Comparison of ENCODE assay signal across 8 mouse cellular contexts in the genomic region with DNA sequence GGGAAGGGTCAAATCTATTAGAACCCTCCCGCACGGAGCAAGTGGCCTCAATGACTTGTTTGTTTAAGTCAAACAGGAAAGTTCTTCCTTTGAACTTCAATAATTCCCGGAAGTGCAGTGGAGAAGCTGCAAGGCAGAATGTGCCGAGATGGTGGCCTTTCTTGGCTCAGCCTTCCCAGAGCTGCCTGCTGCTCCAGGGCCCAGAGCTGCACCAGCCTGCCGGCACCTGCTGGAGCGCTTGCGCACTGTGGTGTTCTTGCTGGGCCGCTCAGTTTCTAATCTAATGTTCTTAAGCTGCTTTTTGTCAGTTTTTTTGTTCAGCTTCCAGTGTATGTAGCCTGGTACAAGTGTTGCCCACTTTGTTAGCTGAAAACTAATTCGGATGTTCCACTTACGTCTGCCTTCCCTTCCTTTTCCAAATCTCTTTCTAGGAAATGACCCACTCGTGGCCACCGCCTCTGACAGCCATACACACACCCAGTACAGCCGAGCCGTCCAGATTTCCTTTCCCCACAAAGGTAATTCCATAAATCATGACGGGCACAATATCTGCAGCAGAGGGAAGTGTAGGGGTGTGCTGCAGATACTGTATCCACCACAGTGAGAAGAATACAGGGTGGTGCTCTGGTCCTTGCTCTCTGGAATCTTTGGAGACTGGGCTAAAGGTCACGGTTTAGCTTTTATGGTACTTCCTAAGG.
A peak's percentile ranks its signal among the peaks of the same experiment; 100 is the strongest.
DNase-seq lines count a peak whose midpoint lies in the region; ATAC-seq and TF ChIP-seq lines count a peak whose summit lies in the region.

No protein-coding gene starts in this region.

- no peaks in the 10 kb centered on the region for H3K27me3 ChIP-seq in embryonic facial prominence, embryonic 11.5 days (ENCODE audit: control insufficient read depth, insufficient read depth, low read length)
- no peaks in the 10 kb centered on the region for H3K27me3 ChIP-seq in embryonic facial prominence, embryonic 10.5 days (replicated peaks; ENCODE audit: low read depth, poor library complexity, severe bottlenecking)
- no peaks in the 10 kb centered on the region for H3K27me3 ChIP-seq in kidney, postnatal 0 days (ENCODE audit: insufficient read depth, low read length)

- no peak overlapping the region for H3K4me3 ChIP-seq in embryonic facial prominence, embryonic 11.5 days (ENCODE audit: low read depth, low read length)
- H3K4me3 ChIP-seq in embryonic facial prominence, embryonic 10.5 days: no peak overlapping the region
- no peak overlapping the region for H3K4me3 ChIP-seq in layer of hippocampus, adult 2 months
- no peak overlapping the region for H3K4me3 ChIP-seq in kidney, postnatal 0 days (replicated peaks; ENCODE audit: low read depth, low read length)

- ATAC-seq in embryonic facial prominence, embryonic 11.5 days (replicated peaks; ENCODE audit: insufficient number of reproducible peaks, low FRiP score, low TSS enrichment, low read depth): no peak
- no peak for ATAC-seq in kidney, postnatal 0 days (replicated peaks; ENCODE audit: low FRiP score, low read depth)
- ATAC-seq in megakaryocyte-erythroid progenitor cell, adult 5-6 weeks (replicated peaks; ENCODE audit: low FRiP score, low TSS enrichment, poor library complexity, severe bottlenecking): peak; percentile 49

- DNase-seq in embryonic facial prominence, embryonic 11.5 days (ENCODE audit: low spot score): peak; percentile 7
- no peak for DNase-seq in embryonic facial prominence, embryonic 10.5 days (ENCODE audit: low spot score)
- DNase-seq in layer of hippocampus, adult 2 months (ENCODE audit: low spot score in 2 of 2): no peak
- no peak for DNase-seq in layer of hippocampus, adult 18-20 months (ENCODE audit: low spot score in 2 of 2)
- no peak for DNase-seq in kidney, postnatal 0 days (ENCODE audit: low spot score)
- DNase-seq in left cerebral cortex, postnatal 14 days (ENCODE audit: low spot score in 2 of 2): no peak
- no peak for DNase-seq in right cerebral cortex, postnatal 14 days

- no peak overlapping the region for H3K4me2 ChIP-seq in embryonic facial prominence, embryonic 11.5 days (ENCODE audit: low read depth, low read length)
- H3K4me2 ChIP-seq in kidney, postnatal 0 days (ENCODE audit: low read length): no peak overlapping the region

- no peaks in the 10 kb centered on the region for H3K9me3 ChIP-seq in embryonic facial prominence, embryonic 11.5 days (replicated peaks; ENCODE audit: control insufficient read depth, low read length)
- H3K9me3 ChIP-seq in embryonic facial prominence, embryonic 10.5 days: no peaks in the 10 kb centered on the region
- H3K9me3 ChIP-seq in kidney, postnatal 0 days (replicated peaks; ENCODE audit: low read length): no peaks in the 10 kb centered on the region

- peak; percentile 50 for TF ChIP-seq CTCF in layer of hippocampus, adult 2 months (conservative IDR thresholded peaks at IDR 0.05)
- TF ChIP-seq CTCF in kidney, postnatal 0 days (IDR thresholded peaks at IDR 0.05; ENCODE audit: low read depth): no peak

- no peak overlapping the region for H3K9ac ChIP-seq in embryonic facial prominence, embryonic 11.5 days (replicated peaks; ENCODE audit: low read length)
- no peak overlapping the region for H3K9ac ChIP-seq in kidney, postnatal 0 days (ENCODE audit: low read depth, low read length)

- H3K36me3 ChIP-seq in embryonic facial prominence, embryonic 11.5 days (replicated peaks; ENCODE audit: control insufficient read depth, insufficient read depth, low read depth, low read length): no peaks in the 10 kb centered on the region
- no peaks in the 10 kb centered on the region for H3K36me3 ChIP-seq in embryonic facial prominence, embryonic 10.5 days (replicated peaks)
- 0 out of 2 replicates have a peak, but pooled peaks cover 5% of the 10 kb centered on the region for H3K36me3 ChIP-seq in kidney, postnatal 0 days (ENCODE audit: insufficient read depth, low read length)

- no peaks in the 10 kb centered on the region for H3K4me1 ChIP-seq in embryonic facial prominence, embryonic 11.5 days (ENCODE audit: control insufficient read depth, insufficient read depth, low read length)
- peaks cover 13% of the 10 kb centered on the region for H3K4me1 ChIP-seq in embryonic facial prominence, embryonic 10.5 days
- H3K4me1 ChIP-seq in kidney, postnatal 0 days (replicated peaks; ENCODE audit: insufficient read depth, low read length): peaks cover 3% of the 10 kb centered on the region; the same call in 1 of the 2 replicates

- 63% methylated on average over 16 of the region's 16 CpGs for WGBS in embryonic facial prominence, embryonic 11.5 days
- 73% methylated on average over 16 of the region's 16 CpGs for WGBS in embryonic facial prominence, embryonic 10.5 days
- 41% methylated on average over 16 of the region's 16 CpGs for WGBS in kidney, postnatal 0 days

- no peak overlapping the region for H3K27ac ChIP-seq in embryonic facial prominence, embryonic 11.5 days (replicated peaks; ENCODE audit: low read depth, low read length)
- H3K27ac ChIP-seq in embryonic facial prominence, embryonic 10.5 days (replicated peaks): no peak overlapping the region
- H3K27ac ChIP-seq in layer of hippocampus, adult 2 months: peak overlapping the region; percentile 59
- 0 out of 2 replicates have a peak overlapping the region, but pooled peaks have one; percentile 63 for H3K27ac ChIP-seq in kidney, postnatal 0 days

- intact Hi-C loops in left cerebral cortex, postnatal 14 days (cut with DNase I): loop anchor here (5.0 to 10.0 kb wide), 3 partner anchors 62 to 460 kb away; partner anchors contain the start of gene Aff1

Comparison
In these comparisons a context has a peak if more than half of its experiments do, and no peak if none do; other contexts are left out.
1. H3K27ac ChIP-seq: peak in layer of hippocampus, adult 2 months (single experiment) and kidney, postnatal 0 days (single experiment); none in embryonic facial prominence, embryonic 11.5 days (single experiment) and embryonic facial prominence, embryonic 10.5 days (single experiment).